Mouse (Mus musculus) testis, adult 2 months (tissue): Measurements from ENCODE around the gene Coro2b. TPM values are rescaled to one million over a fixed set of nuclear protein-coding genes. Genes with fewer than 3 reads are reported as not detected.
"Not testable (repeated sequence)": the region's sequence is repeated elsewhere in the genome, so short reads cannot be mapped to it uniquely, and the experiment has no call there.

ENCODE experiments used
- H3K27ac ChIP-seq: fragments of 200-500 bp; 2 replicates; pipeline ENCODE4 v1.5.1; 2012; ENCODE audit warnings: low read depth, low read length; ENCODE audit not compliant: control insufficient read depth, insufficient read depth
- H3K27me3 ChIP-seq: fragments of 200-500 bp; 2 replicates; pipeline ENCODE4 v1.6.1; 2012; ENCODE audit warnings: mild to moderate bottlenecking, low read length, moderate library complexity; ENCODE audit not compliant: control insufficient read depth, insufficient read depth
- H3K36me3 ChIP-seq: fragments of 200-500 bp; 2 replicates; pipeline ENCODE4 v1.6.1; 2012; ENCODE audit warnings: mild to moderate bottlenecking, low read length; ENCODE audit not compliant: control insufficient read depth, insufficient read depth
- H3K4me1 ChIP-seq: fragments of 200-500 bp; 2 replicates; pipeline ENCODE4 v1.6.1; 2012; ENCODE audit warnings: low read length; ENCODE audit not compliant: control insufficient read depth, insufficient read depth
- H3K4me3 ChIP-seq: fragments of 200-500 bp; 2 replicates; pipeline ENCODE4 v1.5.1; 2012; ENCODE audit warnings: low read depth, mild to moderate bottlenecking, low read length, moderate library complexity, mixed read lengths; ENCODE audit not compliant: control insufficient read depth
- CTCF ChIP-seq: fragments of 200-500 bp; IDR thresholded peaks from 2 replicates; pipeline ENCODE4 v1.5.1; 2012; ENCODE audit warnings: low read depth, mild to moderate bottlenecking, inconsistent platforms, low read length, moderate library complexity; ENCODE audit not compliant: control insufficient read depth, insufficient read depth, insufficient replicate concordance
- POLR2A ChIP-seq: fragments of 200-500 bp; IDR thresholded peaks from 2 replicates; pipeline ENCODE4 v1.6.1; 2012; ENCODE audit warnings: low read depth, mild to moderate bottlenecking, inconsistent platforms, low read length, moderate library complexity; ENCODE audit not compliant: control insufficient read depth
- polyA plus RNA-seq: library from polyadenylated mRNA; depleted of rRNA; stranded (reverse); fragments of >200 nt; gene quantifications from 2 replicates; pipeline ENCODE4 v1.2.3, GENCODE M21; 2012

The Coro2b gene
- polyA plus RNA-seq, 1 experiment: 2.9 TPM

DNA sequence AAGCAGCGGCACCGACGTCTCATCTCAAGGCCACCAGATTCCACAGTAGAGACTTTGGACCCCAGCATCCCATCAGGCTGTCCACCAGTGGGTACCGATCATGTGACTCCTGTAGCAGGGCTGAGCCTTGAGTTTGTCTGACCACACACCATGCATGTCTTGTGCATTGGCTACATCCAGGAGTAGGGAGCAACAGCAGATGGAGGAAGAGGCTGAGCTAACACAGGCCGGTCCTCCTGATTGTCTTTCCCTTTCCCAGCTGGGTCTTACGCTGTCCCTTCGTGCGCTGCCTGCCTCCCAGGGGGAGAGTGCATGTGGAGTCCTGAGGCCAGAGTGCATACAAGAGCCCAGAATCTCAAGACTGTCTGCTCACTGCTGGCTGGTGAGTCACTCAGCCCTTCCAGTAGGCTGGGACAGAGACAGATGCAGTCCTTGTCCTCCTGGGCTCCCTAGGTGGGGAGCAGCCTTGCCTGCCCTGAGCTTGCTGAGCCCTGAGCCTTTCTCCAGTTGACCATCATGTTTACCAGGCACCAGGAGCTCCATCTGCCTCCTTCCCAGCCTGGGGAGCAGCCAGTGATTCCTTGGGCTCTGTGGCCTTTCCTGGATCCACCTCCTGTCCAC, 84.4 kb downstream of the Coro2b start:
- 0 out of 2 replicates have a peak, but pooled peaks cover 2% of the 10 kb centered on the region for H3K4me1 ChIP-seq
- H3K27me3 ChIP-seq: no peaks in the 10 kb centered on the region
- no peak overlapping the region for H3K4me3 ChIP-seq
- no peak for TF ChIP-seq CTCF
- TF ChIP-seq POLR2A: no peak
- H3K27ac ChIP-seq: no peak overlapping the region
- H3K36me3 ChIP-seq: no peaks in the 10 kb centered on the region

GRCm38 (mm10) chr9:62451585-62452372, 85.1 kb downstream of the Coro2b start:
- Histone ChIP-seq H3K36me3 (no peaks in the 10 kb centered on the region), H3K27me3 (no peaks in the 10 kb centered on the region), H3K27ac (no peak overlapping the region), H3K4me3 (no peak overlapping the region), H3K4me1 (0 out of 2 replicates have a peak, but pooled peaks cover 2% of the 10 kb centered on the region)
- TF ChIP-seq POLR2A (no peak), CTCF (no peak)

DNA sequence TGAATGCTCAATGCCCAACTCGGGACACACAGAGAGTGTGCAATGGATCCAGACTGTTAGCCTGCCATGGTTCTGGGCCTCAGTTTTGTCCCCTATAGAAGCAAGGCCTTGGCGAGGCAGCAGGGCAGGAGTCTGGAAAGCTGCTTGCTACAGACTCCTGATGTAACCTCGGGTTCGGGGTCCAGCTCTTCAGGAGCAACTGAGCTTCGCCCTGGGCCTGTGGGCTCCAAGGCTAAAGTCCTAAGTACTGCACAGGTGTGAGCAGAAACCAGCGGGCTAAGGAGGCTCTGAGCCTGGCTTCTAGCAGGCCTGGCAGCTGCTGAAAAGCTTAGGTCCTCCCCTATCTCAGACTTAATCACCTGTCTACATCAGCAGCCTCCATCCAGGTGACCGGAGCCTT, 86.0 kb downstream of the Coro2b start:
- H3K4me1 ChIP-seq: no peaks in the 10 kb centered on the region
- TF ChIP-seq POLR2A (no peak), CTCF (no peak)
- no peak overlapping the region for H3K27ac ChIP-seq
- H3K4me3 ChIP-seq: no peak overlapping the region
- no peaks in the 10 kb centered on the region for H3K27me3 ChIP-seq
- H3K36me3 ChIP-seq: no peaks in the 10 kb centered on the region

DNA sequence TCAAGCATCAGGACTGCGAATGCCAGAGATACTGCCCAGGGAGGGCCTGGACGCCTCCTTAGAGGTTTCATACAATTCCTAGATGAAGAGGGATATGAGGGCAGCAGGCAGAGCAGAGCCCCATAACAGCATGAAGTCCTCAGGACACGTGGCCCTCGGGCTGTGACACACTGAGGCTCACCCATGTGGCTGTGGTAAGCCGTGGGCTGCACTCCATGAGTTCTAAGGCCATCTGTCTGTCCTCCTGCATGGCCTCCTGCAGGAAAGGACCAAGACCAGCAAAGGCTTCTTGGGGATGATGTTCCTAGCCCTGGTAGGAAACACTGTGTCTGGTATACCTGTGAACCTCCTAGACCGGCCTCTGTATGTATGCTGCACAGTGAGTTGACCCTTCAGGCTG, 86.5 kb downstream of the Coro2b start:
- Histone ChIP-seq H3K4me3 (no peak overlapping the region), H3K27me3 (no peaks in the 10 kb centered on the region), H3K4me1 (no peaks in the 10 kb centered on the region), H3K27ac (no peak overlapping the region), H3K36me3 (no peaks in the 10 kb centered on the region)
- no peak for TF ChIP-seq POLR2A
- TF ChIP-seq CTCF: no peak

- not testable (repeated sequence) for H3K27ac ChIP-seq, H3K36me3 ChIP-seq, H3K27me3 ChIP-seq, H3K4me3 ChIP-seq, H3K4me1 ChIP-seq
These were observed 89.5 kb downstream of the Coro2b start for GRCm38 (mm10) chr9:62447337-62447736.

GRCm38 (mm10) chr9:62438755-62439101, 98.1 kb downstream of the Coro2b start:
- Histone ChIP-seq H3K4me1 (peaks cover 2% of the 10 kb centered on the region), H3K36me3 (no peaks in the 10 kb centered on the region), H3K27me3 (no peaks in the 10 kb centered on the region), H3K4me3 (no peak overlapping the region), H3K27ac (no peak overlapping the region)
- TF ChIP-seq POLR2A (no peak), CTCF (no peak)

- TF ChIP-seq CTCF: no peak
- no peak for TF ChIP-seq POLR2A
- no peak overlapping the region for H3K27ac ChIP-seq
- no peaks in the 10 kb centered on the region for H3K27me3 ChIP-seq
- H3K36me3 ChIP-seq: no peaks in the 10 kb centered on the region
- peaks cover 2% of the 10 kb centered on the region for H3K4me1 ChIP-seq
- no peak overlapping the region for H3K4me3 ChIP-seq
These were observed 98.6 kb downstream of the Coro2b start for GRCm38 (mm10) chr9:62438085-62438754.
